Mouse (Mus musculus): ENCODE results near the gene Rem2. TPM values are rescaled to one million over a fixed set of nuclear protein-coding genes. Genes with fewer than 3 reads are reported as not detected.

The Rem2 gene
- polyA plus RNA-seq, 1 experiment: 0.59 TPM

DNA sequence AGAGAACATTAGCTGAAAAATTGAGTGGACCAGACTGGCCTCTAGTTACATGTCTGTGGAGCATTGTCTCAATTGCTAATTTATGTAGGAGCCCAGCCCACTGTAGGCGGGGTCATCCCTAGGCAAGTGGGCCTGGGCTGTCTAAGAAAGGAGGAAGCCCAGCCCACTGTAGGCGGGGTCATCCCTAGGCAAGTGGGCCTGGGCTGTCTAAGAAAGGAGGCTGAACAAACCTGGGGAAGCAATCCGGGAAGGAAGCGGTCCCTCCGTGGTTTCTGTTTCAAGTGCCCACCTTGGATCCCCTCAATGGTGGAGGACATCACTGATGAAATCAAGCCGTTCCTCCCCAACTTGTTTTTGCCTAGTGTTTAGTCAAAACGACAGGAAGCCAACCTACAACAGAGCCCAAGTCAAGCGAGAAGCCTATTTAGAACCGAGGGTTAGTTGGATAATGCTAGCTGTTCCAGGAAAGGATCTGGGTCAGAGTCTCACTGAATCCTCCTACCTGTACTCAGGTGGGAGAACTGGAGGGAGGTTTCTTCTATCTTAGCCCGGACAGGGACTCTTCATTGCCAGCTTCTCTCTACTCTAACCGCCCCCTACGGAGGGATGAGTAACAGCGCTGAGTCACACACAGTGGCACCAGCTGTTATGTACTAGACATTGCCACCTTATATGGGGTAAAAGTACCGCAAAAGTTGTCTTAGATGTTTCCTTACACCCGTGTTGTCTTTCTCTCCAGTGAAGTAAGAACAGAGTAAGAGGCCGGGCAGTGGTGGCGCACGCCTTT is 16.6 kb downstream of the Rem2 start:
- no peak for DNase-seq (ENCODE audit: low read depth)

- no peak for DNase-seq (ENCODE audit: low read depth)
Observed at GRCm38 (mm10) chr14:54493236-54493635, 17.3 kb downstream of the Rem2 start.

DNA sequence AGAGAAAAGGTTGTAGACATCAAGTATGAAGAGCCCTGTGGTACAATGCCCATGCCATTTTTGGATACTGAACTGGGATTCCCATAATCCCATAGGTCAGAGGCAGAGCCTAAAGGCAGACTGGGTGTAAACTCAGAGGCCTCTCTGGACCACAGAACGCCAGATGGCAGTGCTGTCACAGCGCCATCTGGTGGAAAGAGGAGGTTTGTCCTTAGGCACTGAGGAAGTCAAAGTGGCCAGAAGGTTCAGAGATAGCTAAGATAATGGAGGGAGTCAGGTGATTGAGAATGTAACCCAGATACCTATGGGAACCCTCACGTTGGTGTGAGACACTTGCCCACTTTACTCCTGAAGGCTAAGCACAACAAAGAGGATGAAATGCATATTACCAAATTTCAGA is 18.3 kb downstream of the Rem2 start:
- DNase-seq (ENCODE audit: low read depth): no peak

DNA sequence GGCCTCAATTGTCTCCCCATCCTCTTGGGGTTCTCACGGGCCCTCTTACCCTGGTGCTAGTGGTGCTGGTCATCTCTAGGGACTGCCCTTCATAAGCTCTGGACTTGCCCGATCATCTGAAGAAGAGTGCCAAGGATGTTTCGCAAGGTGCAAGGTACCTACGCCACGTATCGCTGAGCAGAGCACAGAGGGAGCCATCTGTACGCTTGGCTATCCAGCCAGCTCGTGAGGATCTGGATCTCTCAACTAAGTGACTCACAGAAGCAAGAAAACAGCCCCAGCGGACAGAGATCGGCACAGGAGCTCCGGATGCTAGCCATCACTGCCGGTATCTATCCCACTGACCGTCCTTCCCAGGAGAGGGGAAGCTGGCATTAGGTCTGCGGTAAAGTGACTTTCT is 20.8 kb downstream of the Rem2 start:
- DNase-seq (ENCODE audit: low read depth): no peak

GRCm38 (mm10) chr14:54499330-54499729 is 23.4 kb downstream of the Rem2 start:
- DNase-seq (ENCODE audit: low read depth): no peak

GRCm38 (mm10) chr14:54501365-54501764 is 25.5 kb downstream of the Rem2 start:
- DNase-seq (ENCODE audit: low read depth): no peak

DNA sequence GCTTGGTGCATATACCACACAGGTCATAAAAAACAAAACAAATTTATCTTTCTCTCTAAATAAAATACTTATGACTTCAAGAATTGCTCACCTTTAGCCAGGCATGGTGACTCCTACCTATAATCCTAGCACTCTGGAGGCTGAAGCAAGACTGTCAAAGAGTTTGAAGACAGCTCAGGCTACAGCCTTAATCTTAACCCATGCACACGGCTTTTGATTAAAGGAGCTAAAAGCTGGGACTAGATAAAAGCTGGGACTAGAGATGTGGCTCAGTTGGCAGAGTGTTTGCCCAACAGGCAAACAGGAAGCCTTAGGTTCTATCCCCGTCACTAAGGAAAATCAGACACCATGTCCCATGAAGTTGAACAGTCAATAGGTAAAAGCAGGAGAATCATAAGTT is 27.2 kb downstream of the Rem2 start:
- no peak for DNase-seq (ENCODE audit: low read depth)

- no peak for DNase-seq (ENCODE audit: low read depth)
Observed at GRCm38 (mm10) chr14:54509774-54510173, 33.9 kb downstream of the Rem2 start.

- no peak for DNase-seq (ENCODE audit: low read depth)
Observed at GRCm38 (mm10) chr14:54516710-54517310, 40.9 kb downstream of the Rem2 start.

GRCm38 (mm10) chr14:54523600-54523999 is 47.7 kb downstream of the Rem2 start:
- DNase-seq (ENCODE audit: low read depth): no peak

DNA sequence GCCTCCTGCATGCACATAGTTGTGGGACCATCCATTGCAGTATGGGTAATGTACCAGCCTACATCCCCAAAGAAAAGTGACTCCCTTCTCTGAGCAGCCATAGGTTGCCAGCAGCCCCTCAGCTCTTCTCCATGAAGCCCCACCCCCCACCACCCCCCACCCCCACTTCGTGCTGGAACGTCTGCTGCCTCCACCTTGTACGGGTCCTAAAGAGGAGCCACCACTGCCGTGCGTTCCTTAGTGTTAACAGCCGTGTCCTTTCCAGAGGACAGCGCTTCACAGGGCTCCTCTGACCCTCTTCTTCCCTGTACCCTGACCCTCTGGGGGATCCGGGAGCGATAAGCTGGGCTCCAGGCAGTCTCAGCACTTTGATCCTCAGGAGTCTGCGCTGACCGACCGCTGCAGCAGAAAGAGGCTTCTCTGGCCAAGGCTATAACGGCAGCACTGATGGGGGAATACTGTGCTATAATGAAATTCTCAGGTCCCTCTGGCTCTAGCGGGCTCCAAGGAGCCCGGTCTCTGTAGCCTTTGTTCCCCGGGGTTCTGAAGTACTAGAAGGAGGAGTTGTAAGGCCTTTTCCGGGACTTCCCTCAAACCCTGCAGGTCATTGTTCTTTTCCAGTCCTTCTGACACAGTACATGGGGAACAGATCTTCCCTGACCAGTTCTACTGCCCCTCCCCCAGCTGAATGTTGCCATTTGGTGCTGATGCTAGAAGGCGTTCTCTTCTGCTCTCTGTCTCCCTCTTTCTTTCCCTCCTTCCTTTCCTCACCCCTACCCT is 51.5 kb downstream of the Rem2 start:
- no peak for DNase-seq (ENCODE audit: low read depth)

GRCm38 (mm10) chr14:54528007-54528393 is 52.1 kb downstream of the Rem2 start:
- no peak for DNase-seq (ENCODE audit: low read depth)

DNA sequence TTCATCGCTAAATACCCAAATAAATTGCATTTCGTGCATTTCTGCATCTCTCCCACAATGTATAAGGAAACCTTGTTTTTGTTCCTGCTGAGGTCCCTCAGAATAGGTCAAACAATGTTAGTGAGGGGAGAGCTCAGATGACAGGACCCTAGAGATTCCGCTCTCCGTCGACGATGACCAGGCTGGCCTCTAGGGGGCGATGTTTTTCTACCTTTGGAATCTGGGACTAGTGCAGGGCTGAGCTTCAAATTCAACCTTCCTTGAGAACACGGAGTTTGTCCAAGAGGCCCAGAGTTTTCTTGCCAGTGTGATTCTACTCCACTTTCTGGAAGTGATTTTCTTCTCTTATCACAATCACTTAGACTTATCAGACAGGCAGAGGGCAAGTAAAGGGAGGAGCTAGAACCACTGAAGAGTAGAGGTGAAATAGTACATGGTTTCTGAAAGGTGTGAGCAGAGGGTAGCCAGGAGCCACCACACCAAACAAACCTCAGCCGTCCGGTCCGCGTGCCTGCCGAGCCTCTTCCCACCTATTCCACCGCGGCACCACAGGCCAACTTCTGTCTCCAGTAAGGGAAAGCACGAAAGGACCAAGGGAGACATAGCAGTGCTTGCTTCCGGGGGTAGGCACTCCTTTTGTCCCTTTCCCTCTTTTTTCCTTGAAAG is 52.7 kb downstream of the Rem2 start:
- no peak for DNase-seq (ENCODE audit: low read depth)

Other genes with a start within 250 kb of the Rem2 start
- gene Dad1, start 222.0 kb upstream of the Rem2 start, polyA plus RNA-seq (2012; rRNA removed): 776 and 830 TPM in 2 replicates
- gene Abhd4, start 221.9 kb upstream of the Rem2 start, polyA plus RNA-seq (2012; rRNA removed): 76.1 and 84.6 TPM in 2 replicates
- gene Olfr49, start 191.2 kb upstream of the Rem2 start, polyA plus RNA-seq (2012; rRNA removed): not detected in 2 replicates
- 115 and 121 TPM in 2 replicates for gene Oxa1l, start 115.3 kb upstream of the Rem2 start, polyA plus RNA-seq (2012; rRNA removed)
- gene Slc7a7, start 58.3 kb upstream of the Rem2 start, polyA plus RNA-seq (2012; rRNA removed): 9.1 and 10.0 TPM in 2 replicates
- gene Mrpl52, start 49.2 kb upstream of the Rem2 start, polyA plus RNA-seq (2012; rRNA removed): 219 and 296 TPM in 2 replicates
- gene Mmp14, start 44.5 kb upstream of the Rem2 start, polyA plus RNA-seq (2012; rRNA removed): 80.8 and 143 TPM in 2 replicates
- gene Lrp10, start 12.0 kb upstream of the Rem2 start, polyA plus RNA-seq (2012; rRNA removed): 125 and 172 TPM in 2 replicates
- 34.3 and 41.9 TPM in 2 replicates for gene Prmt5, start 41.4 kb downstream of the Rem2 start, polyA plus RNA-seq (2012; rRNA removed)
- 49.0 and 57.0 TPM in 2 replicates for gene Haus4, start 78.5 kb downstream of the Rem2 start, polyA plus RNA-seq (2012; rRNA removed)
- 31.5 and 32.2 TPM in 2 replicates for gene Ajuba, start 101.5 kb downstream of the Rem2 start, polyA plus RNA-seq (2012; rRNA removed)
- gene 4931414P19Rik, start 129.9 kb downstream of the Rem2 start, polyA plus RNA-seq (2012; rRNA removed): 10.9 and 14.6 TPM in 2 replicates
- 214 and 260 TPM in 2 replicates for gene Psmb5, start 141.9 kb downstream of the Rem2 start, polyA plus RNA-seq (2012; rRNA removed)
- gene Psmb11, start 145.3 kb downstream of the Rem2 start, polyA plus RNA-seq (2012; rRNA removed): not detected in 2 replicates
- gene Gm17606, start 164.9 kb downstream of the Rem2 start, polyA plus RNA-seq (2012; rRNA removed): not detected in 2 replicates
- gene Cdh24, start 165.3 kb downstream of the Rem2 start, polyA plus RNA-seq (2012; rRNA removed): 3.8 and 5.4 TPM in 2 replicates
- gene 1700123O20Rik, start 210.1 kb downstream of the Rem2 start, polyA plus RNA-seq (2012; rRNA removed): 57.6 and 61.5 TPM in 2 replicates
- gene Acin1, start 210.8 kb downstream of the Rem2 start, polyA plus RNA-seq (2012; rRNA removed): 94.9 and 98.3 TPM in 2 replicates
- 0.08 and 0.16 TPM in 2 replicates for gene Gm29776, start 222.7 kb downstream of the Rem2 start, polyA plus RNA-seq (2012; rRNA removed)
- gene Cebpe, start 236.1 kb downstream of the Rem2 start, polyA plus RNA-seq (2012; rRNA removed): 0.48 and 0.63 TPM in 2 replicates